Mouse (Mus musculus): Measurements from ENCODE around the gene Ambp.

Gene Ambp

DNA sequence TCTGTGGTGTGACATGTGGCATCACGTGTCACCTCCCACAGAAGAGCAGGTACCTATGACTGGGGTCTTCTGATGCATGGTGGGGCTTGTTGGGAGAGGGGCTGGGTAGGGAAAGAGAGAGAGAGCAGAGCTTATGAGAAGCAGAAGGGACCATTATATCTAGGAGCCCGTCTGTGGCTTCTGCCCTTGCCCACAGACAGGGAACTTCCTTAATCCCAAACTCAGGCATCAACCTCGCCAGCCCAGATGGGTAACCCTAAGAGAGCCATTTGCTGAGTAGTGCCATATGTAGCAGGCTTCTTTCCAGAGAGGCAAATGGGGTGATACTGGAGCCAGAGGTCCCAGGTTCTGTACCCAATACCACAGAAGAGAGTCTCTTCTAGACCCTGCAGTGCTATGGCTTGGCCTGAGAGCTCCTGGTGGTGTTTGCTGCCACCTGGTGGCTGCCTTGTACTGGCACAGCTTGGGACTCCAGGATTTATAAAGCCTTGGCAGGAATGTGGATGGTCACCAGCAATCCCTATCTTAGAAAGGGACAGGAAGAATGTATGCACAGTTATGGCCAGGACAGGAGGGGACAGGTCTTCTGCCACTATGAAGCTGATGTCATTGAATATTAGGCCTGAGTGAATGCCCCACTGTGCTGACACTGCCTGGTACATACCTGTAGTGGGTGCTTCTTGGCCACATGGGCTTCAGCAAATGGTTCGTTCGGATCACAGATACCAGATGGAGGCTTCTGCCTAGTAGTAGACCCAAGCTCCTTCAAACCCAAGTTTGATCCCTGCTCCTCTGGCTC is 35.8 kb downstream of the Ambp start:
- peak; percentile 45 to 65 for DNase-seq (ENCODE audit: low spot score in 2 of 2)

DNA sequence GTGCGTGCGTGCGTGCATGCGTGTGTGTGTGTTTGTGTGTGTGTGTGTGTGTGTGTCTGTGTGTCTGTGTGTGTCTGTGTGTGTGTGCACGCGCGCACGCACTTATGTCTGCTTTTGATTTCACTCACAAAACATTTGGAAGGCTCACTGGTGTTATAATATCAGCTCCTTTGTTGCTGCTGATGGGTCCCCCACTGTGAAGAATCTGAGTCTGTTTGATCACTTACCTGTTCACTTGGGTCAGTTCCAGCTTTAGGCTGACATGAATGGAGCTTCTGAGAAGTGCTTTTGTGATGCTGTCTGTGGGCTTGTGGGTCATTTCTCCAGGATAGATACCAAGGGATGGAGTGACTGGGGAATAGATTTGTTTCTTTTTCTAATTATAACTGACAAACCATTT is 48.9 kb downstream of the Ambp start:
- DNase-seq (ENCODE audit: low spot score in 2 of 2): no peak

DNA sequence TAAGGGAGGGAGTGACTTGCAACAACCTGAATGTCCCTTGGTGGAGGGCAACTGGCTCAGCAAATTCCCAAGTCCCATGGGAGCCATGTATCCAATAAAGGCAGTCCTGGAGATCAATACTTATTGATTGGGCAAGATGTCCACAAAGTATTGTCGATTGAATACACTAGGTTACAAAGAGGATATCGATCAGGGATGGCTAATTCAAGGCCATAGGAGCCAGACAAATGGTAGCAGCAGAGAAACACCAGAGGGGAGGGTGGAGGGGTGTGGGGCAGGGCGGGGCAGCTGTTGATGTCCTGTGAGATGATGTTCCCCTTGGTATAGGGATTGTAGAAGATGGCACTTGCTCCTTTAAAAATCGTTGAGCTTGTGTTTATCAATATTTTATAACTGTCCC is 52.6 kb downstream of the Ambp start:
- no peak for DNase-seq (ENCODE audit: low spot score in 2 of 2)

DNA sequence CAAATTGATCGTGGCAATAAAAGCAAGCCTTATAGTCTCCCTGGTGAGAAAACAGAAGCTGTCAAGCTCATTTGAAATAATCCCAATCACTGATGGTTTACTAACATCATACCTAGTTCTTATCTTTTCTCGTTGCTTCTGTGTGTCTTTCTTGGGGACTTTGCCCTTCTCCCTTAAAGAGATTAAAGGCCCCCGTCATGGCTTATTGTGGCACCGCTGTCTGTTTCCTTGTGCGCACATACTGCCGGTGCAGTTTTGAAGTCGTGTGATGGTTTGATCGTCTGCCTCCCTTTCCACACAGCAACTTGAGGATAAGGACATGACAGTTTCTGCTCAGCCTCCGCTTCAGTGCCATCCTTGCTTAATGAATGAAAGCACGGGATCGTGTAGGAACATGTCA is 54.1 kb downstream of the Ambp start:
- no peak for DNase-seq (ENCODE audit: low spot score in 2 of 2)

DNA sequence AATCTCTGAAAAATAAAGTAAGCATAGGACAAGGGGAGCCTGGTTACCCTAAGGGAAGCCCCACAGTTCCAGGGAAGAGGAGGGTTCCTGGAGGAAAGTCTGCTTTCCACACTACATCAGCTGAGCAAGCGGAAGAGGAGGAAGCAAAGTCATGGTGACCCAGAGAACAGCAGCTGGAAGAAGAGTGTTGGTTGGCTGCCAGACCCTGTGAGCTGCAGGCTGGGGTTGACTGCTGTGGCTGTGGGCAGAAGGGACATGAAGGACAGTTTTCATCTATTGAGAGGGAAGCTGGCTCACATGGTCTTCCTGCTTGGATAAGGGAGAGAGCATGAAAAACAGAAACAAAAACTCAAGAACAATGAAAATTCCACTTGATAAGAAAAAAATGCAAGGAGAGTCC is 57.0 kb downstream of the Ambp start:
- peak; percentile 34 to 41 for DNase-seq (ENCODE audit: low spot score in 2 of 2)
